Mouse (Mus musculus) ES-E14 (cell line): ENCODE measurements around the gene Chd4.
A peak's percentile ranks its signal among the peaks of the same experiment; 100 is the strongest.

Experiments
- HCFC1 ChIP-seq: IDR thresholded peaks from 2 replicates; pipeline ENCODE4 v1.6.1; 2012; ENCODE audit warnings: low read length, inconsistent platforms, borderline replicate concordance; ENCODE audit not compliant: insufficient read depth
- ZC3H11A ChIP-seq: IDR thresholded peaks from 2 replicates; pipeline ENCODE4 v1.6.1; 2012; ENCODE audit warnings: low read depth, mild to moderate bottlenecking, inconsistent platforms, low read length, borderline replicate concordance
- ZNF384 ChIP-seq: IDR thresholded peaks from 2 replicates; pipeline ENCODE4 v1.6.1; 2012; ENCODE audit warnings: low read depth, low read length, inconsistent platforms

- TF ChIP-seq ZC3H11A (no peak), HCFC1 (no peak), ZNF384 (peak; percentile 76)
Measured at GRCm38 (mm10) chr6:125051237-125051636, 44.5 kb upstream of the Chd4 start.
